Mouse (Mus musculus): ENCODE measurements around the gene Zmym6. TPM values are rescaled to one million over a fixed set of nuclear protein-coding genes. Genes with fewer than 3 reads are reported as not detected.

The Zmym6 gene
- polyA plus RNA-seq, 1 experiment from 2014 or later = 21.5 TPM

- Histone ChIP-seq H3K36me3 (no peaks in the 10 kb centered on the region), H3K27me3 (peaks cover 66% of the 10 kb centered on the region), H3K4me3 (replicated peaks) (peak within 1 kb of the TSS; percentile 60), H3K9ac (peak within 1 kb of the TSS; percentile 15), H3K4me1 (peaks cover 27% of the 10 kb centered on the region), H3K4me2 (replicated peaks) (peak within 1 kb of the TSS; percentile 97), H3K27ac (replicated peaks) (no peak within 1 kb of the TSS), H3K9me3 (replicated peaks) (no peaks in the 10 kb centered on the region)
- under 1% methylated on average over 45 of the region's 67 CpGs for WGBS
- ATAC-seq (ENCODE audit: insufficient number of reproducible peaks, low FRiP score, low TSS enrichment, low read depth) = peak; percentile 64
These were observed 91.7 kb downstream of the Zmym6 start, which contains the start of gene Dlgap3 for GRCm38 (mm10) chr4:127168914-127169345. Gene Dlgap3, plus strand, starts transcription at chr4:127169204.

GRCm38 (mm10) chr4:127169346-127170221 lies 92.4 kb downstream of the Zmym6 start:
- WGBS = 2% methylated on average over 48 of the region's 51 CpGs
- H3K36me3 ChIP-seq = no peaks in the 10 kb centered on the region
- H3K27ac ChIP-seq (replicated peaks) = no peak overlapping the region
- no peaks in the 10 kb centered on the region for H3K9me3 ChIP-seq (replicated peaks)
- peaks cover 27% of the 10 kb centered on the region for H3K4me1 ChIP-seq
- peak overlapping the region; percentile 97 for H3K4me2 ChIP-seq (replicated peaks)
- ATAC-seq (ENCODE audit: insufficient number of reproducible peaks, low FRiP score, low TSS enrichment, low read depth) = peak; percentile 15
- peak overlapping the region; percentile 60 for H3K4me3 ChIP-seq (replicated peaks)
- H3K27me3 ChIP-seq = peaks cover 64% of the 10 kb centered on the region
- peak overlapping the region; percentile 15 for H3K9ac ChIP-seq

GRCm38 (mm10) chr4:127170866-127171265 lies 93.7 kb downstream of the Zmym6 start:
- H3K9me3 ChIP-seq (replicated peaks) = no peaks in the 10 kb centered on the region
- H3K27me3 ChIP-seq = peaks cover 64% of the 10 kb centered on the region
- peaks cover 27% of the 10 kb centered on the region for H3K4me1 ChIP-seq
- 41% methylated on average over 5 of the region's 5 CpGs for WGBS
- H3K36me3 ChIP-seq = no peaks in the 10 kb centered on the region
- H3K4me3 ChIP-seq (replicated peaks) = no peak overlapping the region
- H3K27ac ChIP-seq (replicated peaks) = no peak overlapping the region
- H3K9ac ChIP-seq = no peak overlapping the region
- no peak overlapping the region for H3K4me2 ChIP-seq (replicated peaks)
- ATAC-seq (ENCODE audit: insufficient number of reproducible peaks, low FRiP score, low TSS enrichment, low read depth) = no peak

- peaks cover 27% of the 10 kb centered on the region for H3K4me1 ChIP-seq
- H3K4me3 ChIP-seq (replicated peaks) = no peak overlapping the region
- 35% methylated on average over 4 of the region's 4 CpGs for WGBS
- no peak for ATAC-seq (ENCODE audit: insufficient number of reproducible peaks, low FRiP score, low TSS enrichment, low read depth)
- no peak overlapping the region for H3K4me2 ChIP-seq (replicated peaks)
- H3K36me3 ChIP-seq = no peaks in the 10 kb centered on the region
- no peak overlapping the region for H3K27ac ChIP-seq (replicated peaks)
- H3K9me3 ChIP-seq (replicated peaks) = no peaks in the 10 kb centered on the region
- H3K9ac ChIP-seq = no peak overlapping the region
- peaks cover 64% of the 10 kb centered on the region for H3K27me3 ChIP-seq
These were observed 94.2 kb downstream of the Zmym6 start for GRCm38 (mm10) chr4:127171341-127171905.

- H3K9ac ChIP-seq = no peak overlapping the region
- no peak overlapping the region for H3K4me2 ChIP-seq (replicated peaks)
- peaks cover 27% of the 10 kb centered on the region for H3K4me1 ChIP-seq
- no peak overlapping the region for H3K27ac ChIP-seq (replicated peaks)
- peaks cover 59% of the 10 kb centered on the region for H3K27me3 ChIP-seq
- no peak overlapping the region for H3K4me3 ChIP-seq (replicated peaks)
- H3K36me3 ChIP-seq = no peaks in the 10 kb centered on the region
- no peaks in the 10 kb centered on the region for H3K9me3 ChIP-seq (replicated peaks)
- ATAC-seq (ENCODE audit: insufficient number of reproducible peaks, low FRiP score, low TSS enrichment, low read depth) = no peak
- WGBS = 19% methylated on average over 7 of the region's 7 CpGs
These were observed 94.9 kb downstream of the Zmym6 start for GRCm38 (mm10) chr4:127172119-127172518.

- Histone ChIP-seq H3K4me2 (replicated peaks) (no peak overlapping the region), H3K27ac (replicated peaks) (no peak overlapping the region), H3K27me3 (peaks cover 54% of the 10 kb centered on the region), H3K4me1 (peaks cover 26% of the 10 kb centered on the region), H3K9me3 (replicated peaks) (no peaks in the 10 kb centered on the region), H3K9ac (no peak overlapping the region), H3K4me3 (replicated peaks) (no peak overlapping the region), H3K36me3 (no peaks in the 10 kb centered on the region)
- WGBS = 71% methylated on average over 4 of the region's 4 CpGs
- ATAC-seq (ENCODE audit: insufficient number of reproducible peaks, low FRiP score, low TSS enrichment, low read depth) = no peak
These were observed 95.4 kb downstream of the Zmym6 start for GRCm38 (mm10) chr4:127172614-127173013.

GRCm38 (mm10) chr4:127173461-127173860 lies 96.3 kb downstream of the Zmym6 start:
- ATAC-seq (ENCODE audit: insufficient number of reproducible peaks, low FRiP score, low TSS enrichment, low read depth) = no peak
- H3K9me3 ChIP-seq (replicated peaks) = no peaks in the 10 kb centered on the region
- no peak overlapping the region for H3K9ac ChIP-seq
- peaks cover 46% of the 10 kb centered on the region for H3K27me3 ChIP-seq
- WGBS = 2% methylated on average over 8 of the region's 8 CpGs
- no peak overlapping the region for H3K27ac ChIP-seq (replicated peaks)
- H3K36me3 ChIP-seq = no peaks in the 10 kb centered on the region
- no peak overlapping the region for H3K4me2 ChIP-seq (replicated peaks)
- peaks cover 18% of the 10 kb centered on the region for H3K4me1 ChIP-seq
- no peak overlapping the region for H3K4me3 ChIP-seq (replicated peaks)

Other genes with a start within 250 kb of the Zmym6 start
- 19.8 and 20.3 TPM in 2 replicates for gene Zmym4, start 109.2 kb upstream of the Zmym6 start, polyA plus RNA-seq (2015; fragmentation: Nextera tagmentation; extraction: Ambion mirVana)
- gene Sfpq, start 56.1 kb upstream of the Zmym6 start, polyA plus RNA-seq (2015; fragmentation: Nextera tagmentation; extraction: Ambion mirVana) = 76.4 and 82.6 TPM in 2 replicates
- gene Zmym1, start 16.2 kb upstream of the Zmym6 start, polyA plus RNA-seq (2015; fragmentation: Nextera tagmentation; extraction: Ambion mirVana) = 14.5 and 17.5 TPM in 2 replicates
- 15.6 and 18.1 TPM in 2 replicates for gene Tmem35b, start 46.3 kb downstream of the Zmym6 start, polyA plus RNA-seq (2015; fragmentation: Nextera tagmentation; extraction: Ambion mirVana)
- gene Dlgap3, start 91.8 kb downstream of the Zmym6 start, polyA plus RNA-seq (2015; fragmentation: Nextera tagmentation; extraction: Ambion mirVana) = 1.7 and 2.0 TPM in 2 replicates
- 47.5 and 55.4 TPM in 2 replicates for gene Smim12, start 166.4 kb downstream of the Zmym6 start, polyA plus RNA-seq (2015; fragmentation: Nextera tagmentation; extraction: Ambion mirVana)
- 17.7 and 17.8 TPM in 2 replicates for gene Gja4, start 236.7 kb downstream of the Zmym6 start, polyA plus RNA-seq (2015; fragmentation: Nextera tagmentation; extraction: Ambion mirVana)

All from embryonic facial prominence, embryonic 15.5 days (tissue).